Mouse (Mus musculus): ENCODE measurements around the gene Gm10277. TPM values are rescaled to one million over a fixed set of nuclear protein-coding genes. Genes with fewer than 3 reads are reported as not detected.
"Not testable (repeated sequence)": the region's sequence is repeated elsewhere in the genome, so short reads cannot be mapped to it uniquely, and the experiment has no call there.

The Gm10277 gene
- polyA plus RNA-seq, 2 experiments from 2014 or later, result 0.20 to 0.57 TPM

GRCm38 (mm10) chr11:77769496-77769895 is 18.1 kb downstream of the Gm10277 start:
- ATAC-seq, result no peak

- no peak for ATAC-seq
These were observed 21.1 kb downstream of the Gm10277 start for GRCm38 (mm10) chr11:77766351-77767001.

- ATAC-seq, result no peak
These were observed 22.1 kb downstream of the Gm10277 start for GRCm38 (mm10) chr11:77765459-77765777.

GRCm38 (mm10) chr11:77764694-77765458 is 22.7 kb downstream of the Gm10277 start:
- ATAC-seq, result no peak

GRCm38 (mm10) chr11:77763673-77764340 is 23.7 kb downstream of the Gm10277 start:
- ATAC-seq, result no peak

- ATAC-seq, result peak; percentile 80
These were observed 24.5 kb downstream of the Gm10277 start, which contains the start of gene Myo18a for GRCm38 (mm10) chr11:77762783-77763672. TSS of gene Myo18a (plus strand) at chr11:77763246.

GRCm38 (mm10) chr11:77760031-77760430 is 27.5 kb downstream of the Gm10277 start:
- no peak for ATAC-seq

GRCm38 (mm10) chr11:77753469-77753868 is 34.1 kb downstream of the Gm10277 start:
- no peak for ATAC-seq

- ATAC-seq, result no peak
These were observed 35.0 kb downstream of the Gm10277 start for GRCm38 (mm10) chr11:77752525-77752924.

GRCm38 (mm10) chr11:77748996-77749395 is 38.6 kb downstream of the Gm10277 start:
- ATAC-seq, result no peak

GRCm38 (mm10) chr11:77747103-77747502 is 40.4 kb downstream of the Gm10277 start:
- not testable (repeated sequence) for ATAC-seq

- ATAC-seq, result no peak
These were observed 40.9 kb downstream of the Gm10277 start for GRCm38 (mm10) chr11:77746652-77747051.

- no peak for ATAC-seq
These were observed 43.6 kb downstream of the Gm10277 start for GRCm38 (mm10) chr11:77743966-77744365.

GRCm38 (mm10) chr11:77738555-77738954 is 49.0 kb downstream of the Gm10277 start:
- no peak for ATAC-seq

- no peak for ATAC-seq
These were observed 50.3 kb downstream of the Gm10277 start for GRCm38 (mm10) chr11:77737289-77737688.

Other genes with a start within 250 kb of the Gm10277 start
- 10 to 100 TPM; 15.0 to 19.8 TPM for gene Taok1, start 179.9 kb downstream of the Gm10277 start, polyA plus RNA-seq (2017; shearing (Covaris generic))
- 10 to 100 TPM; 16.2 to 20.5 TPM for gene Nufip2, start 101.6 kb downstream of the Gm10277 start, polyA plus RNA-seq (2017; shearing (Covaris generic))
- gene Cryba1, start 62.5 kb downstream of the Gm10277 start, polyA plus RNA-seq (2017; shearing (Covaris generic)), result under 1 TPM in 1 of 2 experiments, not detected in 1; 0.73 TPM
- 10 to 100 TPM; 22.1 to 29.7 TPM for gene Myo18a, start 24.5 kb downstream of the Gm10277 start, polyA plus RNA-seq (2017; shearing (Covaris generic))
- 1 to 10 TPM in 1 of 2 experiments, under 1 TPM in 1; 0.52 to 1.6 TPM for gene Pipox, start 106.3 kb upstream of the Gm10277 start, polyA plus RNA-seq (2017; shearing (Covaris generic))
- under 1 TPM in 1 of 2 experiments, not detected in 1; 0.20 TPM for gene Sez6, start 143.1 kb upstream of the Gm10277 start, polyA plus RNA-seq (2017; shearing (Covaris generic))
- gene Phf12, start 195.0 kb upstream of the Gm10277 start, polyA plus RNA-seq (2017; shearing (Covaris generic)), result 10 to 100 TPM; 24.8 to 27.2 TPM
- gene Dhrs13, start 244.5 kb upstream of the Gm10277 start, polyA plus RNA-seq (2017; shearing (Covaris generic)), result 1 to 10 TPM; 1.3 to 2.4 TPM